Mouse (Mus musculus): ENCODE measurements at regions not wholly inside any gene's neighbourhood (a gene's known extent, or its start where the extent isn't known, plus 50 kb on each side); places are given as distances from the start of the nearest gene placed in this dataset.

- no peaks in the 10 kb centered on the region for H3K27me3 ChIP-seq (ENCODE audit: control insufficient read depth, insufficient read depth, low read length, poor library complexity, severe bottlenecking)
- H3K36me3 ChIP-seq (ENCODE audit: control insufficient read depth, insufficient read depth, low read length, poor library complexity, severe bottlenecking), result no peaks in the 10 kb centered on the region
- DNase-seq (ENCODE audit: low read depth, low spot score), result peak; percentile 4
Measured at GRCm38 (mm10) chr7:67895166-67895565, 57.5 kb upstream of the Igf1r start.

GRCm38 (mm10) chr7:67892917-67893316, 59.7 kb upstream of the Igf1r start:
- no peak for DNase-seq (ENCODE audit: low read depth, low spot score)
- H3K27me3 ChIP-seq (ENCODE audit: control insufficient read depth, insufficient read depth, low read length, poor library complexity, severe bottlenecking), result no peaks in the 10 kb centered on the region
- H3K36me3 ChIP-seq (ENCODE audit: control insufficient read depth, insufficient read depth, low read length, poor library complexity, severe bottlenecking), result no peaks in the 10 kb centered on the region

DNA sequence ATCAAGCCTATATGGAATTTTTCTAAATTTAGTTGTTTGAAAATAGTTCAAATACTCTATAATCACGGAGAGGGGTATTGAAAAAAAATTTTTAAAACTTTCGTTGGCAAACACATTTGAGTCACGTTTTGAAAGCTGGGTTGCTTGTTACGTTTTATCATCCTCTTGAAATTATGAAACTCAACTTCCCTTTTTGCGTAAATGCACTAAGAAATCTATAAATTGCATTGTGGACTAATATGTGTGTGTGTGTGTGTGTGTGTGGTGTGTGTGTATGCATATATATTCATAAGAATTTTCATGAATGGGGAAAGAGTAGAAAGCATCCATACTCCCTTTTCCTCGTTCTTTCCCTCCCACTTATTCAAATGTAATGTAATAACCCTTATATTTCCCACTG, 69.6 kb upstream of the Igf1r start:
- Histone ChIP-seq H3K36me3 (ENCODE audit: control insufficient read depth, insufficient read depth, low read length, poor library complexity, severe bottlenecking) (no peaks in the 10 kb centered on the region), H3K27me3 (ENCODE audit: control insufficient read depth, insufficient read depth, low read length, poor library complexity, severe bottlenecking) (no peaks in the 10 kb centered on the region)
- DNase-seq (ENCODE audit: low read depth, low spot score), result no peak

DNA sequence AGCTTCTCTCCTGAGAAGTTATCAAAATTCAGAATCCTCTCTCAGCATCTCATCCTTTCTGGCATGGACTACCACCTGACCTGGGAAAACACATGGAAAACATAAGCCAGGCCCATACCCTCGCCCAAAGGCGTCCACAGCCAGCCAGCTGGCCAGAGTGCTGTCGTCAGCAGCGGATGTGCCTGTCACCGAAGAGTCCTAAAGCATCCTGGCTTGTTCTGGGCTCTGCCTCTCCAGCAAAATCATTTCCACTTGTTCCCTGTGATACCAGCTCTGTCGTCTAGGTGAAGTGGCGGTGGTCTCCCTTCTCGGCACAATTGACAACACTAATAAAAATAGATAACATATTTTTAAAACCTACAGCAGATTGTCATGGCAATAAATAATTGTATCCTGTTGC, 70.0 kb upstream of the Igf1r start:
- Histone ChIP-seq H3K36me3 (ENCODE audit: control insufficient read depth, insufficient read depth, low read length, poor library complexity, severe bottlenecking) (no peaks in the 10 kb centered on the region), H3K27me3 (ENCODE audit: control insufficient read depth, insufficient read depth, low read length, poor library complexity, severe bottlenecking) (no peaks in the 10 kb centered on the region)
- DNase-seq (ENCODE audit: low read depth, low spot score), result no peak

- Histone ChIP-seq H3K27me3 (ENCODE audit: control insufficient read depth, insufficient read depth, low read length, poor library complexity, severe bottlenecking) (no peaks in the 10 kb centered on the region), H3K36me3 (ENCODE audit: control insufficient read depth, insufficient read depth, low read length, poor library complexity, severe bottlenecking) (no peaks in the 10 kb centered on the region)
- no peak for DNase-seq (ENCODE audit: low read depth, low spot score)
Measured at GRCm38 (mm10) chr7:67878226-67878625, 74.4 kb upstream of the Igf1r start.

DNA sequence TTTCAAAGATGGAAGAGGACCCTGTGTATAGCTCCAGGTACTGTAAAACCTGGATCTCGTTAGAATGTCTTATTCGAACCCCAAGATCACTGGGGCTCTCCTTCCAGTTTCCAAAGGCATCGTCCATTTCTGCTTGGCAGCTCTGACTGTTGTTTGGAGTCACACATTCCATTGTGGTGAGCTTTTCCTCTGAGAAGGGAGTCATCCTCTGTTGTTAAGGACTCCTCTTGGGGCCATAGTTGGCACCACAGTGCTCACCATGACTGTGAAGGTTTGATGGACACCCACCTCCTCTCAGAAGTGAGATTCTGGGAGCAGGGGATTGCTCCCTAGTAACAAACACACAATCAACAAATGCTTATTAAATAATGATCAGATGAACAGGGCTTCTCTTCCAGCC, 75.0 kb upstream of the Igf1r start:
- Histone ChIP-seq H3K36me3 (ENCODE audit: control insufficient read depth, insufficient read depth, low read length, poor library complexity, severe bottlenecking) (no peaks in the 10 kb centered on the region), H3K27me3 (ENCODE audit: control insufficient read depth, insufficient read depth, low read length, poor library complexity, severe bottlenecking) (no peaks in the 10 kb centered on the region)
- no peak for DNase-seq (ENCODE audit: low read depth, low spot score)

- H3K27me3 ChIP-seq (ENCODE audit: control insufficient read depth, insufficient read depth, low read length, poor library complexity, severe bottlenecking), result no peaks in the 10 kb centered on the region
- H3K36me3 ChIP-seq (ENCODE audit: control insufficient read depth, insufficient read depth, low read length, poor library complexity, severe bottlenecking), result no peaks in the 10 kb centered on the region
- DNase-seq (ENCODE audit: low read depth, low spot score), result no peak
Measured at GRCm38 (mm10) chr7:67854080-67855022, 94.8 kb upstream of the Synm start.

GRCm38 (mm10) chr7:67852859-67853258, 93.3 kb upstream of the Synm start:
- Histone ChIP-seq H3K27me3 (ENCODE audit: control insufficient read depth, insufficient read depth, low read length, poor library complexity, severe bottlenecking) (no peaks in the 10 kb centered on the region), H3K36me3 (ENCODE audit: control insufficient read depth, insufficient read depth, low read length, poor library complexity, severe bottlenecking) (no peaks in the 10 kb centered on the region)
- no peak for DNase-seq (ENCODE audit: low read depth, low spot score)

DNA sequence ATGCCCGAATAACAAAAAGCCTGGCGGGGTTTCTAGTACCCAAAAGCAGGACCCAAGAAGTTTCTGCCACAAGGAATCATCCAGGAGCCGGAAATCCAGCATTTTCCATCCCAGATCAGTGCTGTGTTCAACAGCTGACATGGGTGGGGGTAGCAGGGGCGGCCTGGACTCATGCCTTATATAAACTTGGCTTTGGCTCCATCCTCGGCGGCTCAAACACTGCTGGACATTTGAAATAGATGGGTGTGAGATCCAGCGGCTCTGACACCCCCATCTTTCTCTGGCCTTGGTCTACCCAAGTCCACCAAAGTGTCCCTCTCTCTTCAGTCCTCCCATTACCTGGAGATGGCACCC, 89.9 kb upstream of the Synm start:
- Histone ChIP-seq H3K27me3 (ENCODE audit: control insufficient read depth, insufficient read depth, low read length, poor library complexity, severe bottlenecking) (no peaks in the 10 kb centered on the region), H3K36me3 (ENCODE audit: control insufficient read depth, insufficient read depth, low read length, poor library complexity, severe bottlenecking) (no peaks in the 10 kb centered on the region)
- no peak for DNase-seq (ENCODE audit: low read depth, low spot score)

DNA sequence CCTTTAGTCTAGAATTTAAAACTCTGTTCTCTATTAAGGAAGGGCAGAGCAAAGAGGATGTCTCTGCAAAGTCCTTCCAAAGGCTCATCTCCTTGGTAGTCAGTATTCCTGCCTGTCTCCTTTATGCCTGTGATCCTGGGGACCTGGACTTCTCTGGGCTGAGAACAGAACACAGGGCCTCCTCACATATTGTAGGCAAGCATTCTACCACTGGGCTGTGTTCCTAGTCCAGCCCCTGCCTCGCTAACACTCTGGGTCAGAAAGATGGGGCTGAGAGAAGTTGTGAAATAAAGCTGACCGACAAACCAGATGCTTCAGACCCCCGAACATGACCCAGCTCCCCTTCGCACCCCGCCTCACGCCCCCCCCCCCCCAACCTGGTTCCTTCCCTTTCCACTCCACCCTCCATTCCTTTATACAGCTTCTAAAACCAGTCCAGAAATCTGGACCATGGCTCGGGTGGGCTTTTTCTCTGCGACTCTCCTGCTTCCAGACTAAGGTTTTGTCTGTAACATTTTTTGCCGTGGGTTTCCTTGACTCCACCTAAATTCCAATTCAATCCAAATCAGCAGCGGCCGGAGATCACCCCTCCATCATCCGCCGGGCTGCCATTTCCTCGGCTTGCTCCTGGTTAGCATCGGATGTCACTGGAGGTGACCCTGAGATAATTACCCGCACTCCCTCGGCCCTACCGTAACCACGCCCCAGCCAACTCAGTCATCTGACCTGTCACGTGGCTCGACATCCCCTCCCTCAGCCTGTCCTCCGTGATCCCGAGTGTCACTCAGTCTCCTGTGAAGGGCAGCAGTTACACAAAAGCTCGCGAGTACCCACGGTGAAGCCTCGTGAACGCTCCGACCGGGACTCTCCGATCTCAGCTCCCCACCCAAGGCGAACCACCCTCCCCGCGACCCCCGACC, 89.3 kb upstream of the Synm start:
- H3K36me3 ChIP-seq (ENCODE audit: control insufficient read depth, insufficient read depth, low read length, poor library complexity, severe bottlenecking), result no peaks in the 10 kb centered on the region
- no peak for DNase-seq (ENCODE audit: low read depth, low spot score)
- no peaks in the 10 kb centered on the region for H3K27me3 ChIP-seq (ENCODE audit: control insufficient read depth, insufficient read depth, low read length, poor library complexity, severe bottlenecking)

DNA sequence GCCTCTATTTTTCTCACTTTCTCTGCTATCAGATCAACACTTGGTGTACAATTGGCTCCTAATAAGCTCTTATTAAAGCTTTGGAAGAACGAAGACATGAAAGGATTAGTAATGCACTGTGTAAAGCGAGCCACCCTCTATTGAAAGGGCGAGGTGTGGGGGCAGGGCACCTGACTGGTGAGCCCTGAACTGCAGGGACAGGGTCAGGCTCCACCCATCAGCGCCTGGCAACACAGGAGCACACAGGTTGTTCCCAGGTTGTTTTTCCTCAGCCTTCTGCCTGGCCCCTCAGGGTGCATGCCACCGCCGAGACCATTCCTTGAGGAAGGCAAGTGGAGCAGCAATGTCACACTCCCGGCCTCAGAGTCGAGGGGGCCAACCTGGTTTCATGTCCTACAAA, 87.3 kb upstream of the Synm start:
- Histone ChIP-seq H3K36me3 (ENCODE audit: control insufficient read depth, insufficient read depth, low read length, poor library complexity, severe bottlenecking) (no peaks in the 10 kb centered on the region), H3K27me3 (ENCODE audit: control insufficient read depth, insufficient read depth, low read length, poor library complexity, severe bottlenecking) (no peaks in the 10 kb centered on the region)
- DNase-seq (ENCODE audit: low read depth, low spot score), result no peak

DNA sequence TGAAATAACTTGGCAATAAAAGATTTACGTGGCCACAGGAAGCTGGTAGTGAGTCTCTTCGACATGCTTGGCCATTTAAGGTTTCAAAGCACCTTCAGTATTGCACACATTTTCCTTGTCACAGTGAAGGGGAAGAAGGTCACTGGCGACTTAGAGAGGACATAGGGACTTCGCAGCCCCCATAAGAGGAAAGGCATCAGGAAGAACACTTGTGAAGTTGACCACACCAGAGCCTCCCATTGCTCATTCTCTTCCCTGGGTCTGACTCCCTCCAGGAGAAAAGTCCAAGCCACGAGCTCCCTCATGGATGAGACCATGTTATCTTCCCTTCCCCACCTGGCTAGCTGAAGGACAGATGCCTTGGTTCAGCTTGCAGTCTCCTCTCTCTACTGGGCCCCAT, 77.4 kb upstream of the Synm start:
- Histone ChIP-seq H3K36me3 (ENCODE audit: control insufficient read depth, insufficient read depth, low read length, poor library complexity, severe bottlenecking) (no peaks in the 10 kb centered on the region), H3K27me3 (ENCODE audit: control insufficient read depth, insufficient read depth, low read length, poor library complexity, severe bottlenecking) (no peaks in the 10 kb centered on the region)
- DNase-seq (ENCODE audit: low read depth, low spot score), result no peak

GRCm38 (mm10) chr7:67836117-67836949, 76.8 kb upstream of the Synm start:
- Histone ChIP-seq H3K27me3 (ENCODE audit: control insufficient read depth, insufficient read depth, low read length, poor library complexity, severe bottlenecking) (no peaks in the 10 kb centered on the region), H3K36me3 (ENCODE audit: control insufficient read depth, insufficient read depth, low read length, poor library complexity, severe bottlenecking) (no peaks in the 10 kb centered on the region)
- DNase-seq (ENCODE audit: low read depth, low spot score), result no peak

- DNase-seq (ENCODE audit: low read depth, low spot score), result no peak
- Histone ChIP-seq H3K27me3 (ENCODE audit: control insufficient read depth, insufficient read depth, low read length, poor library complexity, severe bottlenecking) (no peaks in the 10 kb centered on the region), H3K36me3 (ENCODE audit: control insufficient read depth, insufficient read depth, low read length, poor library complexity, severe bottlenecking) (no peaks in the 10 kb centered on the region)
Measured at GRCm38 (mm10) chr7:67831738-67832137, 72.2 kb upstream of the Synm start.

Measured in splenic B cell, adult 2 months (primary cell).